Mouse (Mus musculus): ENCODE measurements around the gene Etl4.

GRCm38 (mm10) chr2:20580331-20580730 is 670.8 kb downstream of the Etl4 start:
- TF ChIP-seq CTCF (IDR thresholded peaks at IDR 0.05) (no peak), EP300 (IDR thresholded peaks at IDR 0.05; ENCODE audit: insufficient read depth, low read depth, low read length) (no peak)

All from heart, adult 2 months (tissue).